Mouse (Mus musculus): ENCODE measurements around the gene Ccdc97. TPM values are rescaled to one million over a fixed set of nuclear protein-coding genes. Genes with fewer than 3 reads are reported as not detected.
A peak's percentile ranks its signal among the peaks of the same experiment; 100 is the strongest.

Ccdc97 gene
- total RNA-seq, 2 experiments from 2014 or later: 47.0 to 50.7 TPM

DNA sequence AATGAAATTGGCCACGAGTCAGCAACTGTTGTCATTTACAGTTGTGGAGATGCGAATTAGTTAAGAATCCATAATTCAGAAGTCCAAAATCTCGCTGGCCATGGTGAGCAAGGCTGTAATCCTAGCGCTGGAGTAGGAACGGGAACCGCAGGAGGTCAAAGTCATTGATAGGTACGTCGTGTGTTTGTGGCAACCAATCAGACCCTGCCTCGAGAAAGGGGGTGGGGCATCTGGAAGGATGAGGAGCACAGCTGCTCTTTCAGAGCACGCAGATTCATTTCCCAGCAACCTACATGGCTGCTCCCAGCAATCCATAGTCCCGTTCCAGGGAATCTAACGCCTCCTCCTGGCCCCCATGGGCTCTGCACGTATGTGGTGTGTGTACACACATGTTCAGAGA lies 19.0 kb downstream of the Ccdc97 start:
- DNase-seq: no peak
- intact Hi-C loops (cut with DNase I): no loop called here

DNA sequence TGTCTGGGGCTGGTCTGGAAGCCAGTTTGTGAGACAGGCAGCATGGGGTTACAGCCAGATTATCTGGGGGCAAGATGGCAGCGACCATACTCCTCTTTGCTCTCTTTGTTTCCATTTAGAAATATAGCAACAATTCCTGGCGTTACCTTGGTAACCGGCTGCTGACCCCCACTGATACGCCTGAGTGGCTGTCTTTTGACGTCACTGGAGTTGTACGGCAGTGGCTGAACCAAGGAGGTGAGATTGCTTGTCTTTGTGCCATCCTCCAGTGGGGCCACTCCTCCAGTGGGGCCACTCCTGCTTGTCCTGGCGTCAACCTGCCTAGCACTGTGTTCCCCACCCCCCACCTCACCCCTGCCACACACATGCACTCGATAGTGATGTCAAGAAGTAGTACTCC lies 24.8 kb downstream of the Ccdc97 start:
- intact Hi-C loops (cut with DNase I): no loop called here
- DNase-seq: no peak

DNA sequence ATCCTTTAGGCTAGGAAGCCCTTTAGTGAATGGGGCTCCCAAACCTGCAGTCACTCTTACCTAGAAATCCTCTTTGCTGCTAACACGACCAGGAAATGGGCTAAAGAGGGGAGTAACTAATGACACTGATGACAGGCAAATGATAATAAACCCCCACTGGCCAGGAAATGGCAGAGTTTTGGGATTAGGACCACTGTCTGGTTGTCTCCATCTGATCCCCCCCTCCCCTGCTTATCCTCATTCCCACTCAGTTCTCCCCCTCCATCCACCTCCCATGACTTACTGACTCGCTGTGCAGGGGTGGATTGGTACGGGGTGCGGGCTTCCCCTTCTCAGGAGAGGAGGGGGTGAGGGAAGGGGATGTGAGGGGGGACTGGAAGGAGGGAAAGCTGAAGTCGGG lies 28.8 kb downstream of the Ccdc97 start:
- intact Hi-C loops (cut with DNase I): no loop called here
- no peak for DNase-seq

DNA sequence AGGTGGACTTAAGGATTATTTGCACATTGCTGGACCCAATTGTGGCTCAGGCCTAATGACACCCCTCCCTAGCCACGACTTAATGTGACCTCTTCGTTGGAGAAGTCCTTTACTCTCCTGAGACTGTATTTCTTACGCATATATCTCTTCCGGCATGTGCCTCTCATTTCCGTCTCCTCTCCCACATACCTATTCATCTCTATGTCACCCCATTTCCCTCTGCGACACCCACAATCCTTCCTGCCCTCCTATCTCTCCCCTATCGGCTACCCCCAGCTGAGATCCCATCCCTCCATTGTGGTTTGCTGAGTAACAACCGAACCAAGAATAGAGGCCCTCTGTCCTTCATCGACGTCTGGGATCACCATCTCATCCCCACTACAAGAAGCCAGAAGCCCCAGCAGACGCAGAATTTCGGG lies 29.3 kb downstream of the Ccdc97 start:
- intact Hi-C loops (cut with DNase I): loop anchor here (2.0 kb wide), 1 partner anchor 65 kb away; the partner anchor contains the start of gene Hnrnpul1
- no peak for DNase-seq

DNA sequence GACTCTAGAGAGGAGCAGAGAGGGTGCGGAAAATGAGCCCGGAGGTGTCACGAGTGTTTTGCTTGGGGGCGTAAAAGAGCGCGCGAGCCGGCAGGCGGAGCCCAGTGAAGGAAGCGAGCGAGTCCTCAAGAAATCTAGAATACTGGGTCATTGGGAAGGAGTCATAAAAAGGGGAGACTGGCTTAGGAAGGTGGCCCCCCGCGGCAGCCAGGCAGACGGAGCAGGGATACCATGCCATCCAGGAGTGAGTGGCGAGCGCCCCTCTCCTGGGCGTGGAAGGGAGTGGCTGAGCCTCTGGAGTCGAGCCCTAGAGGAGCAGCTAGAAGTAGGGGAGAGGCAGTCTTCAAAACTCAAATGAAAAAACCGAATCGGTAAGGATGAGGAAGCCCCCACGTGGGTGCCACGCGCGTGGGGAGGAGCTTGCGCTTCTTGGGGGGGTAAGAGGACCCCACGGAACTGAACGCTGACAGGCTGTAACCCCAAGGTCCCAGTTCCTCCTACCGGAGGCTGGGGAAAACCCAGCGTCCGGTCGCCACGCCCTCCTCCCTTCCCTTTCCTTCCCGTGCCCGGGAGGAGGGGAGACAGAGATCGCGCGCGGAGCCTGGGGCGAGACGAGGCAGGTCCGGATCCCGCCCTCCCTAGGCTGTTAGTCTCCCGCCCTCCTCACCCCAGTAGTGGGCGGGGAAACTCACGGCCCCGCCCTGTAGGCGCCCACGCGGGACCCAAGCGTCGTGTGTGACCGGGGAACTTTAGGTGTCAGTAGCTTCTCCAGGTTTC lies 29.9 kb downstream of the Ccdc97 start:
- intact Hi-C loops (cut with DNase I): loop anchor here (1.0 to 2.0 kb wide), 2 partner anchors 19 to 66 kb away; partner anchors contain the start of gene Hnrnpul1
- peak; percentile 80 to 82 for DNase-seq

DNA sequence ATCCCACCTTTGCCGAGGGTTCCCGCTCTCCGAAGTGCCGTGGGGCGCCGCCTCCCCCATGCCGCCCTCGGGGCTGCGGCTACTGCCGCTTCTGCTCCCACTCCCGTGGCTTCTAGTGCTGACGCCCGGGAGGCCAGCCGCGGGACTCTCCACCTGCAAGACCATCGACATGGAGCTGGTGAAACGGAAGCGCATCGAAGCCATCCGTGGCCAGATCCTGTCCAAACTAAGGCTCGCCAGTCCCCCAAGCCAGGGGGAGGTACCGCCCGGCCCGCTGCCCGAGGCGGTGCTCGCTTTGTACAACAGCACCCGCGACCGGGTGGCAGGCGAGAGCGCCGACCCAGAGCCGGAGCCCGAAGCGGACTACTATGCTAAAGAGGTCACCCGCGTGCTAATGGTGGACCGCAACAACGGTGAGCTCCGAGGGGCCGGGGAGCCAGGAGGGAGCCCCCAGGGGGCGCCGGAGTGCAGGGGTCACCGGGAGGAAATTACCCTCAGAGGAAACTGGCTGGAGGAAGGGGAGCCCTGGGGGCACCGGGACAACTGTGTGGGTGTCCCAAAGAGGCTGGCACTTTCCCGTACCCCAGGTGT lies 31.0 kb downstream of the Ccdc97 start:
- peak; percentile 77 for DNase-seq
- intact Hi-C loops (cut with DNase I): loop anchor here (1.0 to 2.0 kb wide), 2 partner anchors 20 to 67 kb away; partner anchors contain the start of gene Hnrnpul1

DNA sequence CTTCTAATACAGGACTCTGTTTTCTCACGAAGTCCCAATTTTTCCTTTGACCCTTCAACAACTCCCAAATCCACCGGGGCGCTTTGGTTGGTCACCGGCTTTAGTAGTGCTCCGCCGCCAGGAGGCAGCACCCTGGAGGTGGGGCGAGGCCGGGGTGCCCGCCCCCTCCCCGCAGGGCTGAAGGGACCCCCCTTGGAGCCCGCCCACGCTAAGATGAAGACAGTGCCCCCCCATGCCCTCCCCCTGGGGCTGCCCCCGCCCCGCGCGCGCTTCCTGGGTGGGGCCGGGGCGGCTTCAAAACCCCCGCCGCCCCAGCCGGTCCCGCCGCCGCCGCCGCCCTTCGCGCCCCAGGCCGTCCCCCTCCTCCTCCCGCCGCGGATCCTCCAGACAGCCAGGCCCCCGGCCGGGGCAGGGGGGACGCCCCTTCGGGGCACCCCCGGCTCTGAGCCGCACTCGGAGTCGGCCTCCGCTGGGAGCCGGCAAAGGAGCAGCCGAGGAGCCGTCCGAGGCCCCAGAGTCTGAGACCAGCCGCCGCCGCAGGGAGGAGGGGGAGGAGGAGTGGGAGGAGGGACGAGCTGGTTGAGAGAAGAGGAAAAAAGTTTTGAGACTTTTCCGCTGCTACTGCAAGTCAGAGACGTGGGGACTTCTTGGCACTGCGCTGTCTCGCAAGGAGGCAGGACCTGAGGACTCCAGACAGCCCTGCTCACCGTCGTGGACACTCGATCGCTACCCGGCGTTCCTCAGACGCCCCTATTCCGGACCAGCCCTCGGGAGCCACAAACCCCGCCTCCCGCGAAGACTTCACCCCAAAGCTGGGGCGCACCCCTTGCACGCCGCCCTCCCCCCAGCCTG lies 32.0 kb downstream of the Ccdc97 start, which contains the start of gene Tgfb1:
Tgfb1 (plus strand) TSS at position 323 of the 852 bp plus-strand sequence.
- DNase-seq: peak; percentile 89 to 90
- intact Hi-C loops (cut with DNase I): no loop called here

DNA sequence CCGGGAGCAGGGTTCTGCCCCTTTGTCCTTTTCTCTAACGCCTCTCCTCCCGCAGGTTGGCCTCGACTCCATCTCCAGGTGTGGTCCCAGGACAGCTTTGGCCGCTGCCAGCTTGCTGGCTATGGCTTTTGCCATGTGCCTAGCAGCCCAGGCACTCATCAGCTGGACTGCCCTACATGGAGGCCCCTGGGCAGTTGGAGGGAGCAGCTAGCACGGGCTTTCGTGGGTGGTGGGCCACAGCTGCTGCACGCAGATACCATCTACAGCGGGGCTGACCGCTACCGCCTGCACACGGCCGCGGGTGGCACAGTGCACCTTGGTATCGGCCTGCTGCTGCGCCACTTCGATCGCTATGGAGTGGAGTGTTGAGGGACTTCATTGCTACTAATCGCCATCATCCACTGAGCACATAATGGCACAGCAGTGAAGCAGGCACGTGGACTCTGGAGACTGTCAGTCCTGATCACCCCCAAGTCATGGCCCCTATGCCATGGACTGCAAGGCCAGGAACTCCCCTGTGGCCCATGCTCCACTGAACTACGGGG lies 32.9 kb downstream of the Ccdc97 start:
- intact Hi-C loops (cut with DNase I): no loop called here
- peak in 1 of 2 experiments; percentile 12 for DNase-seq

DNA sequence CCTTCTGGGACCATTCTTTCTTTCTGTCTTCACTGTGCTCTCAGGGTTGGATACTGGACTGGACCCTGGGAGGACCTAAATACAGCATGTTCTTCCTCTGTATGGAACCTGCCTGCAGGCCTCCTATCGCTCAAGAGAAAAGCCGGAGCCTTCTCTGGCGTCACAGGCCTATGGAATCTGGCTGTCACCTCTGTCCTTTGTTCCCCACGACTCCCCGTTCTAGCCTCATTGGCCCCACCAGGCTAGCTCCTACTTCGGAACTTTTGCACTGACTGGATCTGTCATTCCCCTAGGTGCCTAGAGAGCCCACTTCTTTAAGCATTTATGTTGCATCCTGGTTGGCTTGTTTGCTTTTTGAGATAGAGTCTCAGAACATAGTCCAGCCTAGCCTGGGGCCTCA lies 34.2 kb downstream of the Ccdc97 start:
- intact Hi-C loops (cut with DNase I): no loop called here
- DNase-seq: no peak

DNA sequence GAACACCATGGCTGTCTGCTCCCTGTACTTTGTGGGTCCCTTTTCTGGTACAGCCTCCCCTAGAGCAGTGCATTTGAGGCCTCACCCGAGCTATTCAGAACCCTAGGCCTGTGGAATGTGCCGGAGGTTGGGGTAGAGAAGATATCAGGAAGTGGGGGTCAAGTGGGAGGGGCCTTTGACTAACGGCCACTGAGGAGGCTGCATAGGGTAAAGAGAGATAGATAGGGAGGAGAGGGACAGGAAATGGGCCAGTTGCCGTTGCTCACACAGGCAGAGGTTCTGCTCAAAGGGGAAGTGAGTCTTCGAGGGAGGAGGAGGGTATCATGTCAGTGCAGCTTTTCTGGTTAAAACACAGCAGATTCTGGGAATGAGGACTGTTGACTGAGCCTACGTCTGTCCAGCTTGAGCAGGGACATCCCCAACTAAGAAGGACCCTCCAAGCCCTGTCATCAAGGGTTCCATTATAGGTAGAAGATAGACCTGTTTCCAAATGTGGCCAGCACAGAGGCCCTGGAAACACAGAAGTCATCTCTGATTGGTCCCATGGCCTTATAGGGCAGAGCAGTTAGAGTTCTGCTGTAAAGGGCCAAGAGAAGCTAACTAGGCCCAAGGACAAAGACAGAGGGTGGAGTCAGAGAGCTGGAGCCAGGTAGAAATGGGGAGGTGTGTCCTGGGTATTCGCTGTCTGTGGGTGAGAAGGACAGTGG lies 35.3 kb downstream of the Ccdc97 start:
- DNase-seq: peak in 1 of 2 experiments; percentile 16
- intact Hi-C loops (cut with DNase I): no loop called here

DNA sequence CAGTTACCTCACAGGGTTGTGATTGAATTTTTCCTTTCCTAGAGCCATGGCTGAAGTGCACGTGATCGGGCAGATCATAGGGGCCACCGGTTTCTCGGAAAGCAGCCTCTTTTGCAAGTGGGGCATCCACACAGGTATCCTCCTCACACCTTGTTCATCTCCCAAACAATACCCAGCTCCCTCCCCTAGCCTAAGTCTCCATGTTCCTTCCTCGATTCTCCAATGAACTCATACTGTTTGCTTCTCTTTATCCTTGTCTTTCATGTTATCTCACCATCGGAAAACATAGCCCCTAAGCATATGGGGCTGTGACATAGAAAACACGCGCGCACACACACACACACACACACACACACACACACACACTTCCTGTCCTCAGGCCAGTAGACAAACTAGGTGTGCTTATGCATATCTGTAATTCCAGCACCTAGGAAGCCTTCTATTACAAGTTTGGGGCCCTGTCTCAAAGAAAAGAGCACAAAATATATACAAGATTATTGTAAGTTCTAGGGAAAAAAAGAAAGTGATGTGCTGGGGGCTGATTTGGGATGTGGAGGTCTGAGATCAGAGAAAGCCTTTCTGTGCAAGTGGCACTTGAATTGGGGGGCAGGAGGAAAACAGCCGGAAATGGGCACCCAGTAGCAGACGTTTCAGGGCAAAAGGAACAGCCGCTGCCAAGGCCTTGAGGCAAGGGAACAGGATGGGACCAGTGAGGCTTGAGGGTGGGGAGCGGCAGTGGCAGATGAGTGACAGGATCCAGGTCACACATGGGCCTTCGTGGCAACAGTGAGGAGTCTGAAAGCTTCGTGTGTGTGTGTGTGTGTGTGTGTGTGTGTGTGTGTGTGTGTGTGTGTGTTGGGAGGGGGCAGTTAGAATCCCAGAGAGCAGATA lies 37.3 kb downstream of the Ccdc97 start:
- intact Hi-C loops (cut with DNase I): no loop called here
- DNase-seq: no peak

DNA sequence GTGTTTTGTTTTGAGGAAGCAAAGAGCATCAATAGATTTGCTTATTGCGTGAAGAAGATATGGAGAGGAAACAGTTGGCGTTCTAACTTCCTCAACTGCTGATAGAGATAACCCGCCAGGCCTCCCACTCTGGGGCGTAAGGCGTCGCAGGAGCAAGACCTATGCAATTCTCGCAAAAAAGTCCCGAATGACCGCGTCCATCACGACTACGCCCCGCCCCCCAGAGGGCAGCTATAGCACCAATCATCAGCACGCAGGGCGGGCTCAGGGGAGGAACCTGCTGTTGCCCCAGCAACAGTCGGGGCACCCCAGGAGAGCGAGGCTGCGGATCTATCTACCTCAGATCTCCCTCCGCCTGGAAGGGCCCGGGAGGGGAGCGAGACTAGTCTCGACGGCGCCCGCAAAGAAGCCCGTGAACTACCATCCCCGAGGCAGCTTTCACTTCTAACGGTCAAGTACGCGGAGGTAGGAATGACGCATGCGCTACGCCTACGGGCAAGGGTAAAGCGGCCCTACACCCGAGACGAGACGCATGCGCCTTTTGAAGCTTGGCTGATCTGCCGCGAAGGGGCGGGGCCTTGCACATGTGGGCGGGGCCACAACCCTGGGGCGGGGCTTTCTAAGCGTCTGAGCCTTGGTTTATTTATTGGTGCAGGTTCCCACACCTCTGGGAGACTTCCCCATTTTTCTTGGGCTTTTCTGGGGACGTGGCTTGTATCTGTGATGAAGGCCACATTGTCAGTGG lies 38.2 kb downstream of the Ccdc97 start, which contains the start of gene B9d2:
B9d2 (plus strand) TSS at position 267 of the 745 bp plus-strand sequence.
- peak; percentile 96 to 97 for DNase-seq
- intact Hi-C loops (cut with DNase I): no loop called here

DNA sequence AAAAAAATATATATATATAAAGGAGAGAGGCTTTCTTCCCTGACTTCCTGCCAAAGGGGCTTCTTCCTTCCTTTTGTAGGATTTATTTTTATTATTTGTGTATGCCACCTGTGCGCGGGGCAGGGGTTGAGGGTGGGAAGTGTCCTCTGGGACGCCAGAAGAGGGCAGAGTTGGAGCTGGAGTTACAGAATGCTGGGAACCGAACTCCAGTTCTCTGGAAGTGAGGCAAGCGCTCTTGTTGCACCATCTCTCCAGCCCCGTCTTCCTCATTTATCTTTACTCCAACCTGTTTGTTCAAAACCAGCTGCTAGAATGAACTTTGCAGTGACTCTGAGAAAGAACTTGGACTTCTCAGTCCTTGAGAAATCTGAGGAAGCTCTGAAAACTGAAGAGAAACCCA lies 38.9 kb downstream of the Ccdc97 start:
- peak in 1 of 2 experiments; percentile 19 for DNase-seq
- intact Hi-C loops (cut with DNase I): no loop called here

DNA sequence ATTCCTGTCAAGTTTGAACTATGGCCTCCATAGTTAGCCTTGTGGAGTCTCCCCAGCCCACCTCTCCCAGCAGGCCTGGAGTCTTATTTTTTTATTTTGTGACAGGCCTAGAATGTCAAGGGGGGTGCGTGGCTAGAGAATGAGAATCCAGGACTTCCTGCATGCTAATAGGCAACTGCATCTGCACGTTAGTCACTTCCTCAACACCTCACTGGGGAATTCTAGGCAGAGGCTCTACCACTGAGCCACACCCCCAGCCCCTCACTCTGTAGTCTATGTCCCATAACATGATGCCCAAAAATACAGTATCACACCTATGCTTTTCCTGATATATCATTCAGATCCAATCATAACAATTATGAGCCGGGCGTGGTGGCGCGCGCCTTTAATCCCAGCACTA lies 41.9 kb downstream of the Ccdc97 start:
- intact Hi-C loops (cut with DNase I): no loop called here
- no peak for DNase-seq

DNA sequence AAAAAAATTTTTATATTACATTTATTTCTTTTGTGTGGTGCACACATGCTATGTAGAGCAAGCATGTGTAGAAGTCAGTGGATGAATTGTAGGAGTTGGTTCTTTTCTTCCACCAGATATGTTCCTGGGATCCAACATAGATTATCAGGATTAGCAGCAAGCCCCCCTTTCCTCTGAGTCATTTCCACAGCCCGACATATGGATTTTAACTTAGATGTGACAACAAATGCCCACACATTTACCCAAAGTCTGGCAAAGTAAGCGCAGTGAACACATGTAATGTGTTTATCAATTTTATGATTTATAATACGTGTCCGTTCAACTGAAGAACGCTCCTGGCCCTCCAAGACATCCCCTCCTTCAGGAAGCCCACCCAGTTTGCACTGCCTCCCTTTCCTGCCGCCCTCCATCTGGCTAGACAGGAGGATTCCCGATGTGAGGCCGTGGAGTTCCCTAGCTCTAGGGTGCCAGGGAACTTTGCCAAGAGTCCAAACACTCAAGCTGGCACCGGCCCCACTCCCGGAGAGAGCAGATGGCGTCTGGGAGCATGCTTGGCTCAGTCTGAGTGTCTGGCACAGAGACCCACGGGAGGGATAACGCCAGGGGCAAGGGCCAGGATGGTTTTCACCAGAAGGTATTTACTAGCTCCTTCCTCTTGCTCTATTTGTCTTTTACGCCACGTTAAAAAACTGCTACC lies 42.7 kb downstream of the Ccdc97 start:
- peak; percentile 83 to 90 for DNase-seq
- intact Hi-C loops (cut with DNase I): no loop called here

DNA sequence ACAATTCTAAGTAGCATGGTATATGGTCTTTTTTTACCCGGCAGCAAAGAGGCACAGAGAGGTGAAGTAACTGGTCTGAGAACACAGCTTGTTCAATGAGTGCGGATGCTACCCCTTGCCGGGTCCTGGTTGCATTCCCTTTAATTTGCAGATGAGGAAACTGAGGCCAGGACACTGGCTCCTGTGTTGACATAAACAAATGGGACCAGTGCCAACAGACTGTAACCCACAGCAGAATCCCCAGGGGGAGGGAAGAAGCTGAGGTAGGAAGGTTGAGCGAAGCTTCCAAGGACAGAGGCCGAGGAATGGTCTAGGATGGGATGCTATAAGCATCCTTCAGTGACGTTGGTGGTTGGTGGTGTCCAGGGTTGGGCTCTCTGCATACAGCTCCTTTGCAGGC lies 43.5 kb downstream of the Ccdc97 start:
- intact Hi-C loops (cut with DNase I): no loop called here
- no peak for DNase-seq

DNA sequence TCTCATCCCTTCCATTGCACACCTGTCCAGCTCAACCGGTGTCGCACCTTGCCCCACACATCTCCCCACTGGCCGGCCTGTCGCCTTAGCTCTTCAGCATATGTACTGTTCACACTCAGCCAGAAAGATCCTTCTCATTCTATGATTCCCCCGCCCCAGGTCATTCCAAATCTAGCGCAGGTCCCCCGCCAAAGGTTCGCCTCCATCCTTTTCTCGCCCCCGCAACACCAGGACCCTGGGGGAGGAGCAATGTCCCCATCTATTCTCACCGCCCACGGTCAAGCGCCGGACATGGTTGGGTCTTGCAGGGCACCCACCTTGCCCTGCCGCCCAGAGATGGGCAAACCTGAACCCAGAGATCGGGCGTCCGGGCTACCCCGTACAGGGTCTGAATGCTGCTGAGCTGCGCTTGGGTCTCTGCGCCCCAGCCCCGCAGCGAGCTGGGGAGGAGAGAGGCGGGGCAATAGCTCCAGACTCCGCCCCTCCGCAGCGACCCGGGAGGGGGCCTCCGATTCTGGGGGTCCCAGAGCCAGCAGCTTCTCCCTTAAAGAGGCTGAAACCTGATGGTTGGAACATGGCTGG lies 44.1 kb downstream of the Ccdc97 start, which contains the start of gene Tmem91:
Tmem91 (minus strand) TSS at position 448 of the 582 bp plus-strand sequence.
- no peak for DNase-seq
- intact Hi-C loops (cut with DNase I): no loop called here
